Mouse (Mus musculus) liver, embryonic 13.5 days (tissue): ENCODE data around the gene Psmb11. TPM values are rescaled to one million over a fixed set of nuclear protein-coding genes. Genes with fewer than 3 reads are reported as not detected.

ENCODE experiments used
- ATAC-seq: fragments of 200-750 bp; cut with Nextera tagmentation; 2 replicates; pipeline ENCODE4 v1.8.0; 2017; ENCODE audit warnings: low read depth, mild to moderate bottlenecking, moderate number of reproducible peaks, moderate library complexity
- DNase-seq: peaks from one replicate; pipeline ENCODE4 v3.0.0; 2022
- H3K27ac ChIP-seq: fragments of 300-500 bp; sonication (generic); 2 replicates; pipeline ENCODE4 v1.5.1; 2015; ENCODE audit warnings: moderate library complexity, mild to moderate bottlenecking, inconsistent platforms
- H3K27me3 ChIP-seq: fragments of 300-500 bp; sonication (generic); 2 replicates; pipeline ENCODE4 v1.6.1; 2015; ENCODE audit warnings: mild to moderate bottlenecking, inconsistent platforms
- H3K36me3 ChIP-seq: fragments of 300-500 bp; sonication (generic); 2 replicates; pipeline ENCODE4 v1.6.1; 2015; ENCODE audit warnings: mild to moderate bottlenecking, inconsistent platforms
- H3K4me1 ChIP-seq: fragments of 300-500 bp; sonication (generic); replicated peaks from 2 replicates; pipeline ENCODE4 v1.6.1; 2015; ENCODE audit warnings: inconsistent platforms
- H3K4me2 ChIP-seq: fragments of 300-500 bp; sonication (generic); 2 replicates; pipeline ENCODE4 v1.6.1; 2015; ENCODE audit warnings: inconsistent platforms, mild to moderate bottlenecking, moderate library complexity
- H3K4me3 ChIP-seq: fragments of 300-500 bp; sonication (generic); replicated peaks from 2 replicates; pipeline ENCODE4 v1.5.1; 2015; ENCODE audit warnings: mild to moderate bottlenecking, inconsistent platforms
- H3K9ac ChIP-seq: fragments of 300-500 bp; sonication (generic); 2 replicates; pipeline ENCODE4 v1.6.1; 2015; ENCODE audit warnings: mild to moderate bottlenecking, inconsistent platforms
- H3K9me3 ChIP-seq: fragments of 300-500 bp; sonication (generic); replicated peaks from 2 replicates; pipeline ENCODE4 v1.6.1; 2016; ENCODE audit warnings: inconsistent platforms
- WGBS: fragments of 180-500 bp; shearing (Covaris S2); methylation state at CpG from one replicate; pipeline ENCODE4 v1.1.7; 2015; ENCODE audit not compliant: insufficient replicate concordance; 5-methylcytosine and 5-hydroxymethylcytosine counted together
- polyA plus RNA-seq: library from polyadenylated mRNA; unstranded; fragments of >200 nt; fragmentation: Nextera tagmentation; extraction: Ambion mirVana; gene quantifications from 2 replicates; pipeline ENCODE4 v1.2.1, GENCODE M21; 2015

The Psmb11 gene
- polyA plus RNA-seq, 1 experiment from 2014 or later: not detected

DNA sequence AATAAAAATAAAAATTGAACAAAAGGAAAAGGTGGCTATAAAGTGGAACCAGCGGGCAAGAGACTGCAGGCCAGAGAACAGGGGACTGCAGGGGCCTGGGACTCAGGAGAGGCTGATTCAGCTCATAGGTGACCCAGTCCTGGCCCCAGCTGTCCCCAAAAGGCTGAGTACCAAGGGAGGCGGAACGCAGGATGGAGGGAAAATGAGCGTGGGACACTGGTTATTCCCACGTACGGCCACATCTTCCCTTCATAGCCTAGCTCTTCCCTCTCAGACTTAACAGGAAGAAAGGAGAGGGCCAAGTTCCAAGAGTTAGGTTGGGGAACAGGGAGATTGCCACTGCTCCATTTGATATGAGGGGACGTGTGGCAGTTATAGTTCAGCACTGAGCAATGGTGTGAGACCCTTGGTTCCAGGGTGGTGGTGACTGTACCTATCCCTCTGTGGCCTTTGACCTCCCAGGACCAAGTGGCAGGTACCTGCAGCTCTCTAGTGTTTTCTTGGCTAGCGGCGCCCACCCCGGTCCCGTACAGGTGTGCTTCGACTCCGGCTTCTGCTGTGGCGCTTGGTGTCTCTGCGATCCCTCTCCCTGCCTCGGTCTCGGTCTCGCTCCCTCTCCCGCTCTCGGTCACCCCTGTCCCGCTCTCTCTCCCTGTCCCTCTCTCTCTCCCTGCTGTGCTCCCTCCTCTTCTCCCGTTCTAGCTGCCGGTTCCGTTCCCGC lies 21.2 kb downstream of the Psmb11 start:
- ATAC-seq: no peak
- DNase-seq: no peak
- Histone ChIP-seq H3K9ac (no peak overlapping the region), H3K27me3 (peaks cover 20% of the 10 kb centered on the region), H3K4me1 (peaks cover 11% of the 10 kb centered on the region), H3K36me3 (peaks cover 54% of the 10 kb centered on the region), H3K27ac (no peak overlapping the region), H3K4me3 (no peak overlapping the region), H3K9me3 (no peaks in the 10 kb centered on the region), H3K4me2 (no peak overlapping the region)
- WGBS: 92% methylated on average over 25 of the region's 25 CpGs

DNA sequence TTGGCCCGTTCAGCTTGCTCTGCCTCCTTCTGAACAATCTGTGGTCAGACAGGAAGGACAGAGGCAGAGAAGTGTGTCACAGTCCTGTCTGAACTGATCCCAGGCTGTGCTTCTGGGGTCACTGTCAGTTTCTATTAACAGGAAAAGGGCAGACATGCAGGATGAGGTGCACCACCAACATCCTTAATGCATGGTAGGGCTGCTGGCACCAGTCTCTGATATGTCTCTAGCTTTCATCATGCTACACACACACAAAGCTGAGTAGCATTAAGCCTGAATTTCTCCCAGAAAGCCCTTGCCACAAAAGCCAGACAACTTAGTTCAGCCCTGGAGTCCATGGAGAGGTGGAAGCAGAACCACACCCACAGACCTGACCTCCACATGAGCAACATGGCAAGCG lies 21.8 kb downstream of the Psmb11 start:
- DNase-seq (no peak), ATAC-seq (no peak)
- Histone ChIP-seq H3K27me3 (peaks cover 20% of the 10 kb centered on the region), H3K9ac (no peak overlapping the region), H3K9me3 (no peaks in the 10 kb centered on the region), H3K4me2 (no peak overlapping the region), H3K27ac (no peak overlapping the region), H3K4me3 (no peak overlapping the region), H3K4me1 (peaks cover 12% of the 10 kb centered on the region), H3K36me3 (peaks cover 60% of the 10 kb centered on the region)
- 70% methylated on average over 2 of the region's 2 CpGs for WGBS

- H3K36me3 ChIP-seq: peaks cover 72% of the 10 kb centered on the region
- H3K27ac ChIP-seq: no peak overlapping the region
- 92% methylated on average over 9 of the region's 9 CpGs for WGBS
- DNase-seq (no peak), ATAC-seq (no peak)
- H3K4me1 ChIP-seq: peaks cover 18% of the 10 kb centered on the region
- no peak overlapping the region for H3K9ac ChIP-seq
- H3K27me3 ChIP-seq: peaks cover 16% of the 10 kb centered on the region
- H3K4me3 ChIP-seq: no peak overlapping the region
- no peak overlapping the region for H3K4me2 ChIP-seq
- no peaks in the 10 kb centered on the region for H3K9me3 ChIP-seq
These were observed 23.1 kb downstream of the Psmb11 start for GRCm38 (mm10) chr14:54644294-54644693.

- no peak overlapping the region for H3K9ac ChIP-seq
- H3K4me1 ChIP-seq: peaks cover 29% of the 10 kb centered on the region
- H3K4me2 ChIP-seq: no peak overlapping the region
- peaks cover 92% of the 10 kb centered on the region for H3K36me3 ChIP-seq
- no peak overlapping the region for H3K27ac ChIP-seq
- no peak for DNase-seq
- 92% methylated on average over 17 of the region's 17 CpGs for WGBS
- ATAC-seq: no peak
- H3K27me3 ChIP-seq: no peaks in the 10 kb centered on the region
- H3K9me3 ChIP-seq: no peaks in the 10 kb centered on the region
- H3K4me3 ChIP-seq: no peak overlapping the region
These were observed 25.2 kb downstream of the Psmb11 start for GRCm38 (mm10) chr14:54646455-54646854.

GRCm38 (mm10) chr14:54646898-54647636 lies 25.8 kb downstream of the Psmb11 start:
- H3K27ac ChIP-seq: no peak overlapping the region
- H3K36me3 ChIP-seq: peaks cover 96% of the 10 kb centered on the region
- no peak overlapping the region for H3K4me2 ChIP-seq
- ATAC-seq (no peak), DNase-seq (no peak)
- peaks cover 33% of the 10 kb centered on the region for H3K4me1 ChIP-seq
- no peak overlapping the region for H3K9ac ChIP-seq
- H3K27me3 ChIP-seq: no peaks in the 10 kb centered on the region
- WGBS: 89% methylated on average over 8 of the region's 8 CpGs
- no peak overlapping the region for H3K4me3 ChIP-seq
- no peaks in the 10 kb centered on the region for H3K9me3 ChIP-seq

GRCm38 (mm10) chr14:54647900-54648299 lies 26.7 kb downstream of the Psmb11 start:
- H3K4me1 ChIP-seq: peaks cover 41% of the 10 kb centered on the region
- no peaks in the 10 kb centered on the region for H3K9me3 ChIP-seq
- H3K4me3 ChIP-seq: no peak overlapping the region
- H3K27me3 ChIP-seq: no peaks in the 10 kb centered on the region
- ATAC-seq (no peak), DNase-seq (no peak)
- H3K27ac ChIP-seq: no peak overlapping the region
- peaks cover 87% of the 10 kb centered on the region for H3K36me3 ChIP-seq
- 36% methylated on average over 4 of the region's 4 CpGs for WGBS
- no peak overlapping the region for H3K4me2 ChIP-seq
- H3K9ac ChIP-seq: no peak overlapping the region

- Histone ChIP-seq H3K9ac (no peak overlapping the region), H3K9me3 (no peaks in the 10 kb centered on the region), H3K36me3 (peaks cover 72% of the 10 kb centered on the region), H3K4me3 (no peak overlapping the region), H3K27ac (peak overlapping the region; percentile 53), H3K27me3 (no peaks in the 10 kb centered on the region), H3K4me1 (peaks cover 57% of the 10 kb centered on the region), H3K4me2 (no peak overlapping the region)
- 57% methylated on average over 23 of the region's 23 CpGs for WGBS
- peak; percentile 43 for ATAC-seq
- peak; percentile 76 for DNase-seq
These were observed 29.6 kb downstream of the Psmb11 start for GRCm38 (mm10) chr14:54650621-54651454.

GRCm38 (mm10) chr14:54651556-54651955 lies 30.3 kb downstream of the Psmb11 start:
- Histone ChIP-seq H3K4me2 (peak overlapping the region; percentile 80), H3K9ac (no peak overlapping the region), H3K36me3 (peaks cover 72% of the 10 kb centered on the region), H3K27ac (peak overlapping the region; percentile 53), H3K4me1 (peaks cover 57% of the 10 kb centered on the region), H3K9me3 (no peaks in the 10 kb centered on the region), H3K27me3 (no peaks in the 10 kb centered on the region), H3K4me3 (no peak overlapping the region)
- WGBS: 78% methylated on average over 4 of the region's 4 CpGs
- DNase-seq: no peak
- no peak for ATAC-seq

DNA sequence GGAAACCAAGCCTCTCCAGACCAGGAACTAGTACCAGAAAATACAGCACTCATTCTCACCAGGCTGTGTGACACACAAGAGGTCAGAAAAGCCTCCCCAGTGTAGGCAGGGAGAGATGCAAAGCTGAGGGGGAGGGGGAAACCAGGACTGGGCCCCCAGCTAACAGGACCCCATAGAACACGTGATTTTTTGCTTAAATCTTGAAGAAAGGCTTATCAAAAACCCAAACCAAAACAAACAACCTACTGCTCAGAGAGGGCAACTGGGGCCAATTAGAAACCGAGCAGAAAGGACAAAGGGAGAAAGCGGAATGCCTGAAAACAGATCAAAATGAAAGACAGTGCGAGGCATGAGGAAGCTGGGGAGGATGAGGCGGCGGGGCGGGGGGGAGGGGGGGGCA lies 31.6 kb downstream of the Psmb11 start:
- DNase-seq (no peak), ATAC-seq (no peak)
- Histone ChIP-seq H3K4me3 (peak overlapping the region; percentile 67), H3K9me3 (no peaks in the 10 kb centered on the region), H3K27ac (peak overlapping the region; percentile 86), H3K4me2 (peak overlapping the region; percentile 80), H3K4me1 (peaks cover 57% of the 10 kb centered on the region), H3K36me3 (peaks cover 71% of the 10 kb centered on the region), H3K27me3 (no peaks in the 10 kb centered on the region), H3K9ac (peak overlapping the region; percentile 77)
- WGBS: under 1% methylated on average over 7 of the region's 7 CpGs

- 2% methylated on average over 12 of the region's 12 CpGs for WGBS
- H3K9ac ChIP-seq: peak overlapping the region; percentile 77
- peak overlapping the region; percentile 80 for H3K4me2 ChIP-seq
- H3K4me3 ChIP-seq: peak overlapping the region; percentile 67
- H3K27me3 ChIP-seq: no peaks in the 10 kb centered on the region
- DNase-seq: peak; percentile 85
- peaks cover 50% of the 10 kb centered on the region for H3K4me1 ChIP-seq
- H3K27ac ChIP-seq: peak overlapping the region; percentile 86
- no peaks in the 10 kb centered on the region for H3K9me3 ChIP-seq
- H3K36me3 ChIP-seq: peaks cover 71% of the 10 kb centered on the region
- ATAC-seq: peak; percentile 92
These were observed 32.3 kb downstream of the Psmb11 start for GRCm38 (mm10) chr14:54653496-54653895.

DNA sequence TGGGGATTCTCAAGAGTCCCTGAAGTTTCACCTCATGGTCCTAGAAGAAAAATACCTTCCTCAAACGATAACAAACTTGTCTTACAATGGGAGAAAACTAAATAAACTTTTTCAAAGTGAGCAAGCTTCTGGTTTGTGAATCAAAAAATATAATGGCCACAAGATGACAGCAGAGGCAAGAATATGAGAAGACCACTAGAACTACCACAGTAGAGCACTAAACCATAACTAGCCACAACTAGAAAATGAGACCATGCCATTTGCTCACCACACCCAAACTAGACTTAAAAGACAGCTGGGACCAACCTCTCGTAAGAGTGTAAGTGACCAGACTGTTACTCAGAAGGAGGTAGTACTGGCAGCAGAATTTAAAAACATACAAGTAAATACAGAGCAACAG lies 38.8 kb downstream of the Psmb11 start:
- Histone ChIP-seq H3K9ac (no peak overlapping the region), H3K9me3 (no peaks in the 10 kb centered on the region), H3K27me3 (no peaks in the 10 kb centered on the region), H3K4me1 (no peaks in the 10 kb centered on the region), H3K27ac (no peak overlapping the region), H3K36me3 (peaks cover 99% of the 10 kb centered on the region), H3K4me2 (no peak overlapping the region), H3K4me3 (no peak overlapping the region)
- ATAC-seq (no peak), DNase-seq (no peak)
- WGBS: 82% methylated on average over 2 of the region's 2 CpGs
